Mouse (Mus musculus) small intestine, adult 2 months (tissue): ENCODE data around the gene Krtcap2.

Source experiments
- CTCF ChIP-seq: fragments of 200-500 bp; IDR thresholded peaks from 2 replicates; pipeline ENCODE4 v1.5.1; 2012; ENCODE audit warnings: low read depth, mild to moderate bottlenecking, control low read depth, inconsistent platforms, low read length, moderate library complexity, mixed read lengths; ENCODE audit not compliant: insufficient replicate concordance, insufficient read length; ENCODE audit errors: extremely low read depth
- POLR2A ChIP-seq: fragments of 200-500 bp; IDR thresholded peaks from 2 replicates; pipeline ENCODE4 v1.6.1; 2012; ENCODE audit warnings: low read depth, mild to moderate bottlenecking, control low read depth, inconsistent platforms, low read length, moderate library complexity

DNA sequence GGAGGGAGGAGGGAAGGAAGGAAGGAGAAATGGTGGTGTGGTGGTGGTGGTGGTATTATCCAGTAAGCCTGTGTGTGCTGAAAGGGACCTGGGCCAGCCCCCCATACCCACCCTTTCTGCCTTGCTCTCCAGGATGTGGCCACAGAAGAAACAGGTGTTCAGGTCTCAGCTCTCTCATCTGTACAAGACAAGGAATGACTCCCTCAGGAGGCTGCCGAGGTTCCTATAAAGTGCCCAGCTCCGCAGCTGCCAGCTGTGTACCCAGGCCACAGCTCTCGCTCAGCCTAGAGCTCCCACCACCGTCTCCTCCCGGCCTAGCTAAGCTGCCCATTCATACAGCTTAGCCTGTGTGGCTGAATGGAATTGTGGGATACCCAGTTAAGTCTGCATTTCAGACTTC is 46.5 kb downstream of the Krtcap2 start:
- no peak for TF ChIP-seq POLR2A
- no peak for TF ChIP-seq CTCF
